Mouse (Mus musculus) myocyte (in vitro differentiated cells): ENCODE measurements around the gene Atcay. TPM values are rescaled to one million over a fixed set of nuclear protein-coding genes. Genes with fewer than 3 reads are reported as not detected.
A peak's percentile ranks its signal among the peaks of the same experiment; 100 is the strongest.

Experiments used
- H3K27me3 ChIP-seq: one replicate; pipeline ENCODE4 v1.6.1; 2011; ENCODE audit not compliant: control insufficient read depth, insufficient read depth, insufficient read length
- H3K36me3 ChIP-seq: one replicate; pipeline ENCODE4 v1.6.1; 2011; ENCODE audit not compliant: control insufficient read depth, insufficient read depth
- H3K4me2 ChIP-seq: one replicate; pipeline ENCODE4 v1.6.1; 2011; ENCODE audit warnings: low read depth, control low read depth
- H3K4me3 ChIP-seq: one replicate; pipeline ENCODE4 v1.5.1; 2011; ENCODE audit warnings: mild to moderate bottlenecking, control low read depth, moderate library complexity
- H3K79me2 ChIP-seq: one replicate; pipeline ENCODE4 v1.6.1; 2011; ENCODE audit not compliant: control insufficient read depth, insufficient read depth
- H3ac ChIP-seq: one replicate; pipeline ENCODE4 v1.6.1; 2011; ENCODE audit not compliant: control insufficient read depth, insufficient read length
- CEBPB ChIP-seq: IDR thresholded peaks from 2 replicates; pipeline ENCODE4 v1.6.1; 2011; ENCODE audit warnings: mild to moderate bottlenecking, moderate library complexity; ENCODE audit not compliant: poor library complexity, insufficient read depth, severe bottlenecking
- E2F4 ChIP-seq: IDR thresholded peaks from one replicate; pipeline ENCODE4 v1.6.1; 2011; ENCODE audit warnings: mild to moderate bottlenecking, control low read depth, moderate library complexity; ENCODE audit not compliant: insufficient read depth
- MAX ChIP-seq: IDR thresholded peaks from one replicate; pipeline ENCODE4 v1.6.1; 2011; ENCODE audit warnings: low read depth, mild to moderate bottlenecking, control low read depth
- MYOD1 ChIP-seq, 3 experiments: IDR thresholded peaks; one replicate each; pipeline ENCODE4 v1.6.1; 2011; ENCODE audit warnings: control low read depth in 2 of 3, low read depth in 2 of 3, mild to moderate bottlenecking in 2 of 3, moderate library complexity in 1 of 3; ENCODE audit not compliant: insufficient read length in 2 of 3, control insufficient read depth in 1 of 3
- MYOG ChIP-seq, 3 experiments: IDR thresholded peaks; one replicate each; pipeline ENCODE4 v1.6.1; 2011; ENCODE audit warnings: control low read depth in 2 of 3, low read depth in 2 of 3, mild to moderate bottlenecking in 2 of 3; ENCODE audit not compliant: insufficient read length in 2 of 3, control insufficient read depth in 1 of 3, insufficient read depth in 1 of 3
- POLR2A ChIP-seq: IDR thresholded peaks from one replicate; pipeline ENCODE4 v1.6.1; 2011; ENCODE audit warnings: low read depth, mild to moderate bottlenecking, control low read depth, moderate library complexity; ENCODE audit not compliant: insufficient read length
- POLR2AphosphoS2 ChIP-seq: IDR thresholded peaks from one replicate; pipeline ENCODE4 v1.6.1; 2011; ENCODE audit warnings: low read depth, control low read depth; ENCODE audit not compliant: insufficient read length
- REST ChIP-seq: IDR thresholded peaks from one replicate; pipeline ENCODE4 v1.6.1; 2011; ENCODE audit warnings: mild to moderate bottlenecking, control low read depth, moderate library complexity; ENCODE audit not compliant: insufficient read depth, insufficient read length
- SRF ChIP-seq: IDR thresholded peaks from one replicate; pipeline ENCODE4 v1.6.1; 2011; ENCODE audit warnings: low read depth; ENCODE audit not compliant: control insufficient read depth, insufficient read length
- TCF12 ChIP-seq: IDR thresholded peaks from one replicate; pipeline ENCODE4 v1.6.1; 2011; ENCODE audit warnings: mild to moderate bottlenecking, control low read depth; ENCODE audit not compliant: poor library complexity, insufficient read depth, severe bottlenecking
- TCF3 ChIP-seq: IDR thresholded peaks from one replicate; pipeline ENCODE4 v1.6.1; 2011; ENCODE audit warnings: low read depth, control low read depth; ENCODE audit not compliant: insufficient read length
- USF1 ChIP-seq: IDR thresholded peaks from one replicate; pipeline ENCODE4 v1.6.1; 2011; ENCODE audit warnings: low read depth, mild to moderate bottlenecking, control low read depth, moderate library complexity
- polyA plus RNA-seq: library from polyadenylated mRNA; unstranded; fragments of >200 nt; fragmentation: generic; extraction: Trizol; gene quantifications from one replicate; pipeline ENCODE4 v1.2.1, GENCODE M21; 2012; ENCODE audit warnings: missing spikeins

Gene Atcay
- polyA plus RNA-seq, 1 experiment = 0.11 TPM

GRCm38 (mm10) chr10:81165118-81165517 lies 65.5 kb downstream of the Atcay start:
- peak; percentile 8 to 87 (median 80) for TF ChIP-seq MYOG (IDR thresholded peaks at IDR 0.05; ENCODE audit: control insufficient read depth in 1 of 3, insufficient read depth in 1 of 3, insufficient read length in 2 of 3, low read depth in 2 of 3)
- no peak for TF ChIP-seq CEBPB
- TF ChIP-seq MYOD1 (IDR thresholded peaks at IDR 0.05; ENCODE audit: control insufficient read depth in 1 of 3, insufficient read length in 2 of 3, low read depth in 2 of 3) = peak in 2 of 3 experiments; percentile 64 to 74
- no peak for TF ChIP-seq USF1
- no peak for TF ChIP-seq TCF3
- Histone ChIP-seq H3K36me3 (no peaks in the 10 kb centered on the region), H3K4me3 (no peak overlapping the region), H3K4me2 (no peak overlapping the region), H3K79me2 (peaks cover 59% of the 10 kb centered on the region), H3ac (no peak overlapping the region), H3K27me3 (no peaks in the 10 kb centered on the region)

GRCm38 (mm10) chr10:81162318-81162652 lies 68.3 kb downstream of the Atcay start:
- no peaks in the 10 kb centered on the region for H3K27me3 ChIP-seq
- H3K4me2 ChIP-seq = no peak overlapping the region
- TF ChIP-seq MYOD1 (IDR thresholded peaks at IDR 0.05; ENCODE audit: control insufficient read depth in 1 of 3, insufficient read length in 2 of 3, low read depth in 2 of 3) (no peak), MYOG (IDR thresholded peaks at IDR 0.05; ENCODE audit: control insufficient read depth in 1 of 3, insufficient read depth in 1 of 3, insufficient read length in 2 of 3, low read depth in 2 of 3) (no peak), SRF (no peak), CEBPB (no peak), USF1 (no peak), REST (no peak), TCF3 (no peak), POLR2AphosphoS2 (no peak), MAX (no peak), E2F4 (no peak), TCF12 (no peak), POLR2A (no peak)
- no peaks in the 10 kb centered on the region for H3K36me3 ChIP-seq
- H3ac ChIP-seq = no peak overlapping the region
- H3K79me2 ChIP-seq = peaks cover 63% of the 10 kb centered on the region
- no peak overlapping the region for H3K4me3 ChIP-seq

GRCm38 (mm10) chr10:81161602-81162317 lies 68.9 kb downstream of the Atcay start:
- Histone ChIP-seq H3K27me3 (no peaks in the 10 kb centered on the region), H3K36me3 (no peaks in the 10 kb centered on the region), H3K79me2 (peaks cover 58% of the 10 kb centered on the region), H3K4me2 (no peak overlapping the region), H3K4me3 (no peak overlapping the region), H3ac (no peak overlapping the region)
- no peak for TF ChIP-seq TCF3
- no peak for TF ChIP-seq SRF
- no peak for TF ChIP-seq POLR2AphosphoS2

GRCm38 (mm10) chr10:81154736-81155135 lies 75.9 kb downstream of the Atcay start:
- no peak for TF ChIP-seq USF1
- no peak for TF ChIP-seq MAX
- no peak for TF ChIP-seq MYOD1 (IDR thresholded peaks at IDR 0.05; ENCODE audit: control insufficient read depth in 1 of 3, insufficient read length in 2 of 3, low read depth in 2 of 3)
- no peak for TF ChIP-seq REST
- no peak for TF ChIP-seq POLR2A
- TF ChIP-seq CEBPB = no peak
- TF ChIP-seq SRF = no peak
- TF ChIP-seq TCF12 = no peak
- no peak for TF ChIP-seq E2F4
- TF ChIP-seq TCF3 = no peak
- TF ChIP-seq POLR2AphosphoS2 = no peak
- TF ChIP-seq MYOG (IDR thresholded peaks at IDR 0.05; ENCODE audit: control insufficient read depth in 1 of 3, insufficient read depth in 1 of 3, insufficient read length in 2 of 3, low read depth in 2 of 3) = no peak

More at GRCm38 (mm10) chr10:81154736-81155135, 75.9 kb downstream of the Atcay start:
- Histone ChIP-seq H3K36me3 (peaks cover 16% of the 10 kb centered on the region), H3K79me2 (peaks cover 1% of the 10 kb centered on the region), H3K4me3 (no peak overlapping the region), H3K27me3 (no peaks in the 10 kb centered on the region), H3ac (no peak overlapping the region), H3K4me2 (no peak overlapping the region)

Other genes starting within 250 kb of the Atcay start
- 0.47 TPM for gene Gng7, start 215.9 kb downstream of the Atcay start, polyA plus RNA-seq
- 0.42 TPM for gene Diras1, start 205.2 kb downstream of the Atcay start, polyA plus RNA-seq
- 21.8 TPM for gene Slc39a3, start 193.4 kb downstream of the Atcay start, polyA plus RNA-seq
- gene Sgta, start 170.7 kb downstream of the Atcay start, polyA plus RNA-seq = 192 TPM
- 139 TPM for gene Thop1, start 160.8 kb downstream of the Atcay start, polyA plus RNA-seq
- gene Creb3l3, start 132.0 kb downstream of the Atcay start, polyA plus RNA-seq = 0.14 TPM
- 126 TPM for gene Map2k2, start 124.9 kb downstream of the Atcay start, polyA plus RNA-seq
- 26.1 TPM for gene Zbtb7a, start 95.6 kb downstream of the Atcay start, polyA plus RNA-seq
- 43.2 TPM for gene Pias4, start 62.9 kb downstream of the Atcay start, polyA plus RNA-seq
- gene Eef2, start 54.2 kb downstream of the Atcay start, polyA plus RNA-seq = 3,891 TPM
- gene Dapk3, start 47.8 kb downstream of the Atcay start, polyA plus RNA-seq = 120 TPM
- gene 4930442H23Rik, start 47.0 kb downstream of the Atcay start, polyA plus RNA-seq = 0.12 TPM
- 52.3 TPM for gene Nmrk2, start 28.8 kb downstream of the Atcay start, polyA plus RNA-seq
- 2.3 TPM for gene Zfr2, start 2.3 kb upstream of the Atcay start, polyA plus RNA-seq
- 0.67 TPM for gene Matk, start 22.1 kb upstream of the Atcay start, polyA plus RNA-seq
- gene Mrpl54, start 36.1 kb upstream of the Atcay start, polyA plus RNA-seq = 167 TPM
- 166 TPM for gene Apba3, start 36.1 kb upstream of the Atcay start, polyA plus RNA-seq
- gene Tjp3, start 60.7 kb upstream of the Atcay start, polyA plus RNA-seq = 0.17 TPM
- 23.3 TPM for gene Pip5k1c, start 62.1 kb upstream of the Atcay start, polyA plus RNA-seq
- gene Cactin, start 90.3 kb upstream of the Atcay start, polyA plus RNA-seq = 31.3 TPM
- 0.16 TPM for gene Tbxa2r, start 97.9 kb upstream of the Atcay start, polyA plus RNA-seq
- gene Gipc3, start 112.4 kb upstream of the Atcay start, polyA plus RNA-seq = 0.10 TPM
- gene Hmg20b, start 119.6 kb upstream of the Atcay start, polyA plus RNA-seq = 80.2 TPM
- 21.7 TPM for gene Mfsd12, start 126.7 kb upstream of the Atcay start, polyA plus RNA-seq
- gene 4930404N11Rik, start 135.0 kb upstream of the Atcay start, polyA plus RNA-seq = 0.92 TPM
- gene Fzr1, start 147.7 kb upstream of the Atcay start, polyA plus RNA-seq = 42.0 TPM
- gene Dohh, start 153.6 kb upstream of the Atcay start, polyA plus RNA-seq = 103 TPM
- gene Gm48551, start 153.6 kb upstream of the Atcay start, polyA plus RNA-seq = 1.7 TPM
- 0.73 TPM for gene Gm48552, start 158.2 kb upstream of the Atcay start, polyA plus RNA-seq
- gene Smim24, start 162.2 kb upstream of the Atcay start, polyA plus RNA-seq = 0.30 TPM
- 115 TPM for gene Nfic, start 224.8 kb upstream of the Atcay start, polyA plus RNA-seq